Mouse (Mus musculus) MEL (cell line): Measurements from ENCODE around the gene Ephx1.

ENCODE experiments used
- JUND ChIP-seq: IDR thresholded peaks from 2 replicates; pipeline ENCODE4 v1.6.1; 2011; ENCODE audit warnings: low read depth, mild to moderate bottlenecking, improper control_type of control experiment, low read length
- MAZ ChIP-seq: IDR thresholded peaks from 2 replicates; pipeline ENCODE4 v1.6.1; 2012; ENCODE audit warnings: low read depth, mild to moderate bottlenecking, inconsistent platforms, low read length, improper control_type of control experiment
- NELFE ChIP-seq: IDR thresholded peaks from 2 replicates; pipeline ENCODE4 v1.6.1; 2011; ENCODE audit warnings: low read depth, low read length, improper control_type of control experiment
- UBTF ChIP-seq: IDR thresholded peaks from 2 replicates; pipeline ENCODE4 v1.6.1; 2012; ENCODE audit warnings: low read depth, mild to moderate bottlenecking, inconsistent platforms, low read length, improper control_type of control experiment, moderate library complexity, borderline replicate concordance; ENCODE audit not compliant: insufficient read depth
- ZC3H11A ChIP-seq: IDR thresholded peaks from 2 replicates; pipeline ENCODE4 v1.6.1; 2012; ENCODE audit warnings: low read depth, mild to moderate bottlenecking, inconsistent platforms, low read length, improper control_type of control experiment

GRCm38 (mm10) chr1:181050937-181051336 lies 30.2 kb upstream of the Ephx1 start, which contains the start of gene 9130409I23Rik:
- TF ChIP-seq MAZ (no peak), NELFE (no peak), JUND (no peak), UBTF (no peak), ZC3H11A (no peak)
